Mouse (Mus musculus): ENCODE results near the gene Dnah8. TPM values are rescaled to one million over a fixed set of nuclear protein-coding genes. Genes with fewer than 3 reads are reported as not detected.
A peak's percentile ranks its signal among the peaks of the same experiment; 100 is the strongest.

Gene Dnah8
- total and polyA plus RNA-seq, 2 experiments from 2014 or later = 3.1 to 4.2 TPM

GRCm38 (mm10) chr17:30749391-30749790, 125.2 kb downstream of the Dnah8 start:
- 91% methylated on average over 12 of the region's 12 CpGs for WGBS

GRCm38 (mm10) chr17:30750269-30750668, 126.1 kb downstream of the Dnah8 start:
- Histone ChIP-seq H3K9ac (replicated peaks; ENCODE audit: low read length, poor library complexity, severe bottlenecking) (no peak overlapping the region), H3K27ac (ENCODE audit: low read depth, low read length) (no peak overlapping the region), H3K4me3 (ENCODE audit: low read depth, low read length) (no peak overlapping the region), H3K4me1 (ENCODE audit: insufficient read depth, low read length) (no peaks in the 10 kb centered on the region), H3K36me3 (ENCODE audit: insufficient read depth, low read length) (no peaks in the 10 kb centered on the region), H3K9me3 (ENCODE audit: low read length) (no peaks in the 10 kb centered on the region), H3K4me2 (ENCODE audit: low read depth, low read length, poor library complexity, severe bottlenecking) (no peak overlapping the region), H3K27me3 (ENCODE audit: insufficient read depth, low read length) (no peaks in the 10 kb centered on the region)
- ATAC-seq (ENCODE audit: low FRiP score) = no peak
- no peak for TF ChIP-seq CTCF (IDR thresholded peaks at IDR 0.05)
- WGBS = 42% methylated on average over 6 of the region's 6 CpGs
- no peak for DNase-seq (ENCODE audit: low spot score)

More at GRCm38 (mm10) chr17:30749391-30749790, 125.2 kb downstream of the Dnah8 start:
- H3K4me3 ChIP-seq (ENCODE audit: low read depth, low read length) = no peak overlapping the region
- no peaks in the 10 kb centered on the region for H3K27me3 ChIP-seq (ENCODE audit: insufficient read depth, low read length)
- H3K27ac ChIP-seq (ENCODE audit: low read depth, low read length) = no peak overlapping the region
- no peaks in the 10 kb centered on the region for H3K4me1 ChIP-seq (ENCODE audit: insufficient read depth, low read length)
- no peak overlapping the region for H3K4me2 ChIP-seq (ENCODE audit: low read depth, low read length, poor library complexity, severe bottlenecking)
- TF ChIP-seq CTCF (IDR thresholded peaks at IDR 0.05) = no peak
- H3K9ac ChIP-seq (replicated peaks; ENCODE audit: low read length, poor library complexity, severe bottlenecking) = no peak overlapping the region
- ATAC-seq (ENCODE audit: low FRiP score) = no peak
- no peak for DNase-seq (ENCODE audit: low spot score)
- H3K36me3 ChIP-seq (ENCODE audit: insufficient read depth, low read length) = no peaks in the 10 kb centered on the region
- no peaks in the 10 kb centered on the region for H3K9me3 ChIP-seq (ENCODE audit: low read length)

GRCm38 (mm10) chr17:30752370-30752818, 128.2 kb downstream of the Dnah8 start:
- H3K4me1 ChIP-seq (ENCODE audit: insufficient read depth, low read length) = no peaks in the 10 kb centered on the region
- no peak overlapping the region for H3K4me3 ChIP-seq (ENCODE audit: low read depth, low read length)
- H3K4me2 ChIP-seq (ENCODE audit: low read depth, low read length, poor library complexity, severe bottlenecking) = no peak overlapping the region
- 53% methylated on average over 12 of the region's 12 CpGs for WGBS
- H3K36me3 ChIP-seq (ENCODE audit: insufficient read depth, low read length) = no peaks in the 10 kb centered on the region
- TF ChIP-seq CTCF (IDR thresholded peaks at IDR 0.05) = no peak
- H3K27me3 ChIP-seq (ENCODE audit: insufficient read depth, low read length) = no peaks in the 10 kb centered on the region
- H3K9ac ChIP-seq (replicated peaks; ENCODE audit: low read length, poor library complexity, severe bottlenecking) = no peak overlapping the region
- ATAC-seq (ENCODE audit: low FRiP score) = no peak
- H3K9me3 ChIP-seq (ENCODE audit: low read length) = no peaks in the 10 kb centered on the region
- no peak overlapping the region for H3K27ac ChIP-seq (ENCODE audit: low read depth, low read length)
- peak; percentile 76 for DNase-seq (ENCODE audit: low spot score)

GRCm38 (mm10) chr17:30753201-30753600, 129.0 kb downstream of the Dnah8 start:
- Histone ChIP-seq H3K4me1 (ENCODE audit: insufficient read depth, low read length) (no peaks in the 10 kb centered on the region), H3K9ac (replicated peaks; ENCODE audit: low read length, poor library complexity, severe bottlenecking) (no peak overlapping the region), H3K4me2 (ENCODE audit: low read depth, low read length, poor library complexity, severe bottlenecking) (no peak overlapping the region), H3K27ac (ENCODE audit: low read depth, low read length) (no peak overlapping the region), H3K9me3 (ENCODE audit: low read length) (no peaks in the 10 kb centered on the region), H3K36me3 (ENCODE audit: insufficient read depth, low read length) (no peaks in the 10 kb centered on the region), H3K27me3 (ENCODE audit: insufficient read depth, low read length) (no peaks in the 10 kb centered on the region), H3K4me3 (ENCODE audit: low read depth, low read length) (no peak overlapping the region)
- WGBS = 85% methylated on average over 6 of the region's 6 CpGs
- no peak for TF ChIP-seq CTCF (IDR thresholded peaks at IDR 0.05)
- ATAC-seq (ENCODE audit: low FRiP score) = no peak
- DNase-seq (ENCODE audit: low spot score) = no peak

- Histone ChIP-seq H3K9me3 (ENCODE audit: low read length) (no peaks in the 10 kb centered on the region), H3K27me3 (ENCODE audit: insufficient read depth, low read length) (no peaks in the 10 kb centered on the region), H3K4me1 (ENCODE audit: insufficient read depth, low read length) (no peaks in the 10 kb centered on the region), H3K27ac (ENCODE audit: low read depth, low read length) (no peak overlapping the region), H3K4me3 (ENCODE audit: low read depth, low read length) (no peak overlapping the region), H3K36me3 (ENCODE audit: insufficient read depth, low read length) (no peaks in the 10 kb centered on the region), H3K4me2 (ENCODE audit: low read depth, low read length, poor library complexity, severe bottlenecking) (no peak overlapping the region), H3K9ac (replicated peaks; ENCODE audit: low read length, poor library complexity, severe bottlenecking) (no peak overlapping the region)
- WGBS = 95% methylated on average over 5 of the region's 5 CpGs
- ATAC-seq (ENCODE audit: low FRiP score) (no peak), DNase-seq (ENCODE audit: low spot score) (no peak)
- TF ChIP-seq CTCF (IDR thresholded peaks at IDR 0.05) = no peak
These were observed 132.6 kb downstream of the Dnah8 start for GRCm38 (mm10) chr17:30756771-30757170.

GRCm38 (mm10) chr17:30760307-30760706, 136.2 kb downstream of the Dnah8 start:
- no peak for ATAC-seq (ENCODE audit: low FRiP score)
- no peaks in the 10 kb centered on the region for H3K36me3 ChIP-seq (ENCODE audit: insufficient read depth, low read length)
- no peak for DNase-seq (ENCODE audit: low spot score)
- H3K4me3 ChIP-seq (ENCODE audit: low read depth, low read length) = no peak overlapping the region
- no peak for TF ChIP-seq CTCF (IDR thresholded peaks at IDR 0.05)
- no peaks in the 10 kb centered on the region for H3K27me3 ChIP-seq (ENCODE audit: insufficient read depth, low read length)
- no peaks in the 10 kb centered on the region for H3K9me3 ChIP-seq (ENCODE audit: low read length)
- no peak overlapping the region for H3K4me2 ChIP-seq (ENCODE audit: low read depth, low read length, poor library complexity, severe bottlenecking)
- H3K9ac ChIP-seq (replicated peaks; ENCODE audit: low read length, poor library complexity, severe bottlenecking) = no peak overlapping the region
- no peak overlapping the region for H3K27ac ChIP-seq (ENCODE audit: low read depth, low read length)
- 95% methylated on average over 4 of the region's 4 CpGs for WGBS
- no peaks in the 10 kb centered on the region for H3K4me1 ChIP-seq (ENCODE audit: insufficient read depth, low read length)

Data from midbrain, postnatal 0 days (tissue).